Mouse (Mus musculus) spleen, adult 12 weeks (tissue): Measurements from ENCODE around the gene Myo1e.
A peak's percentile ranks its signal among the peaks of the same experiment; 100 is the strongest.

ENCODE experiments used
- DNase-seq: peaks from one replicate; pipeline ENCODE4 v3.0.0; 2022; ENCODE audit warnings: low spot score

Myo1e gene

GRCm38 (mm10) chr9:70284584-70285140, 77.5 kb downstream of the Myo1e start:
- no peak for DNase-seq

GRCm38 (mm10) chr9:70290785-70291184, 83.6 kb downstream of the Myo1e start:
- DNase-seq, result no peak

GRCm38 (mm10) chr9:70296916-70297315, 89.8 kb downstream of the Myo1e start:
- no peak for DNase-seq

- DNase-seq, result no peak
These were observed 91.1 kb downstream of the Myo1e start for GRCm38 (mm10) chr9:70298221-70298620.

- DNase-seq, result no peak
These were observed 93.6 kb downstream of the Myo1e start for GRCm38 (mm10) chr9:70300705-70301104.

GRCm38 (mm10) chr9:70301598-70301997, 94.4 kb downstream of the Myo1e start:
- DNase-seq, result no peak

- DNase-seq, result peak; percentile 17
These were observed 97.8 kb downstream of the Myo1e start for GRCm38 (mm10) chr9:70304901-70305300.

- DNase-seq, result no peak
These were observed 102.9 kb downstream of the Myo1e start for GRCm38 (mm10) chr9:70310046-70310445.

GRCm38 (mm10) chr9:70314019-70314418, 106.9 kb downstream of the Myo1e start:
- no peak for DNase-seq

GRCm38 (mm10) chr9:70315130-70315529, 108.0 kb downstream of the Myo1e start:
- DNase-seq, result no peak

- no peak for DNase-seq
These were observed 111.5 kb downstream of the Myo1e start for GRCm38 (mm10) chr9:70318601-70319000.

GRCm38 (mm10) chr9:70324336-70324735, 117.2 kb downstream of the Myo1e start:
- DNase-seq, result no peak

GRCm38 (mm10) chr9:70325880-70326595, 118.9 kb downstream of the Myo1e start:
- DNase-seq, result no peak

GRCm38 (mm10) chr9:70328193-70328841, 121.2 kb downstream of the Myo1e start:
- DNase-seq, result no peak

- DNase-seq, result no peak
These were observed 124.7 kb downstream of the Myo1e start for GRCm38 (mm10) chr9:70331727-70332335.

- DNase-seq, result no peak
These were observed 131.2 kb downstream of the Myo1e start for GRCm38 (mm10) chr9:70338391-70338790.

GRCm38 (mm10) chr9:70338894-70339293, 131.7 kb downstream of the Myo1e start:
- no peak for DNase-seq

- no peak for DNase-seq
These were observed 142.1 kb downstream of the Myo1e start for GRCm38 (mm10) chr9:70349274-70349673.

GRCm38 (mm10) chr9:70351570-70352277, 144.6 kb downstream of the Myo1e start:
- no peak for DNase-seq

GRCm38 (mm10) chr9:70356254-70356653, 149.1 kb downstream of the Myo1e start:
- no peak for DNase-seq

- DNase-seq, result no peak
These were observed 152.4 kb downstream of the Myo1e start for GRCm38 (mm10) chr9:70359402-70360131.

- DNase-seq, result no peak
These were observed 157.6 kb downstream of the Myo1e start for GRCm38 (mm10) chr9:70364741-70365140.
